Mouse (Mus musculus) midbrain, embryonic 11.5 days (tissue): Measurements from ENCODE around the gene Zfand3. TPM values are rescaled to one million over a fixed set of nuclear protein-coding genes. Genes with fewer than 3 reads are reported as not detected.

ENCODE experiments used
- ATAC-seq: fragments of 200-750 bp; cut with Nextera tagmentation; 2 replicates; pipeline ENCODE4 v1.8.0; 2017; ENCODE audit warnings: moderate TSS enrichment, moderate library complexity; ENCODE audit not compliant: low FRiP score
- DNase-seq: peaks from one replicate; pipeline ENCODE4 v3.0.0; 2015; ENCODE audit warnings: low spot score; ENCODE audit errors: missing footprints
- H3K27ac ChIP-seq: fragments of 300-500 bp; sonication (generic); 2 replicates; pipeline ENCODE4 v1.5.1; 2014; ENCODE audit warnings: low read depth, low read length
- H3K27me3 ChIP-seq: fragments of 300-500 bp; sonication (generic); 2 replicates; pipeline ENCODE4 v1.6.1; 2014; ENCODE audit warnings: mild to moderate bottlenecking, low read length, moderate library complexity, mixed read lengths; ENCODE audit not compliant: control insufficient read depth, insufficient read depth
- H3K36me3 ChIP-seq: fragments of 300-500 bp; sonication (generic); 2 replicates; pipeline ENCODE4 v1.6.1; 2014; ENCODE audit warnings: mild to moderate bottlenecking, low read length, moderate library complexity, mixed read lengths; ENCODE audit not compliant: control insufficient read depth, insufficient read depth
- H3K4me1 ChIP-seq: fragments of 300-500 bp; sonication (generic); 2 replicates; pipeline ENCODE4 v1.6.1; 2014; ENCODE audit warnings: low read length; ENCODE audit not compliant: control insufficient read depth, insufficient read depth
- H3K4me2 ChIP-seq: fragments of 300-500 bp; sonication (generic); 2 replicates; pipeline ENCODE4 v1.6.1; 2014; ENCODE audit warnings: mild to moderate bottlenecking, moderate library complexity
- H3K4me3 ChIP-seq: fragments of 300-500 bp; sonication (generic); 2 replicates; pipeline ENCODE4 v1.5.1; 2014; ENCODE audit warnings: low read depth, low read length
- H3K9ac ChIP-seq: fragments of 300-500 bp; sonication (generic); 2 replicates; pipeline ENCODE4 v1.6.1; 2014; ENCODE audit warnings: low read length
- H3K9me3 ChIP-seq: fragments of 300-500 bp; sonication (generic); 2 replicates; pipeline ENCODE4 v1.6.1; 2016; ENCODE audit warnings: low read length; ENCODE audit not compliant: control insufficient read depth
- WGBS: fragments of 180-500 bp; shearing (Covaris S2); extraction: QIAGEN DNeasy Blood & Tissue Kit; methylation state at CpG from one replicate; pipeline ENCODE4 v1.1.7; 2014; 5-methylcytosine and 5-hydroxymethylcytosine counted together
- polyA plus RNA-seq: library from polyadenylated mRNA; unstranded; fragments of >200 nt; fragmentation: Nextera tagmentation; extraction: Ambion mirVana; gene quantifications from 2 replicates; pipeline ENCODE4 v1.2.1, GENCODE M21; 2014

The Zfand3 gene
- polyA plus RNA-seq, 1 experiment from 2014 or later, result 63.9 TPM

DNA sequence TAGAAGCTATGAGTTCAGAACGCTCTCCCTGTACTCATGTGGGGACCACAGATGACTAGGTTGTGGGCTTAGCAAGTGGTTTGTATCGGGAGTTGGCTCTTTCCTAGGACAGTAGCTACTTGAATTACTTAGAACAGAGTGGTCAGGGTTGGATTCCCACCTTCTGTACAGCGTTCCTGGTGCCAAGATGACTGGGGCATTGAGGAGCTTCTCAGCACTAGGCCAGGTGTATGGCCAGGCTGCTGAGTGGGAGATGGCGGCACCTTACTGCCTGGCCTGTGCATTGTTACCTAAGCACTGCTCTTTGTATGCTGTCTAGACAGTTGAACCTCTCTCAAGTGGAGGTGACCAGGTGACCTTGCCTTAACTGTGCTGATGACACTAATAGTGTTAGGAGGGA is 28.3 kb downstream of the Zfand3 start:
- Histone ChIP-seq H3K9me3 (no peaks in the 10 kb centered on the region), H3K9ac (no peak overlapping the region), H3K36me3 (no peaks in the 10 kb centered on the region), H3K27me3 (no peaks in the 10 kb centered on the region), H3K27ac (no peak overlapping the region), H3K4me2 (no peak overlapping the region), H3K4me3 (no peak overlapping the region), H3K4me1 (peaks cover under 1% of the 10 kb centered on the region; the same call in 1 of the 2 replicates)
- DNase-seq (no peak), ATAC-seq (no peak)
- 97% methylated on average over 4 of the region's 4 CpGs for WGBS

- Histone ChIP-seq H3K9ac (no peak overlapping the region), H3K4me1 (no peaks in the 10 kb centered on the region; the same call in 1 of the 2 replicates), H3K9me3 (no peaks in the 10 kb centered on the region), H3K27me3 (no peaks in the 10 kb centered on the region), H3K4me3 (no peak overlapping the region), H3K36me3 (no peaks in the 10 kb centered on the region), H3K27ac (no peak overlapping the region), H3K4me2 (no peak overlapping the region)
- WGBS, result 66% methylated on average over 4 of the region's 4 CpGs
- DNase-seq (no peak), ATAC-seq (no peak)
Measured at GRCm38 (mm10) chr17:30033991-30034390, 29.5 kb downstream of the Zfand3 start.

DNA sequence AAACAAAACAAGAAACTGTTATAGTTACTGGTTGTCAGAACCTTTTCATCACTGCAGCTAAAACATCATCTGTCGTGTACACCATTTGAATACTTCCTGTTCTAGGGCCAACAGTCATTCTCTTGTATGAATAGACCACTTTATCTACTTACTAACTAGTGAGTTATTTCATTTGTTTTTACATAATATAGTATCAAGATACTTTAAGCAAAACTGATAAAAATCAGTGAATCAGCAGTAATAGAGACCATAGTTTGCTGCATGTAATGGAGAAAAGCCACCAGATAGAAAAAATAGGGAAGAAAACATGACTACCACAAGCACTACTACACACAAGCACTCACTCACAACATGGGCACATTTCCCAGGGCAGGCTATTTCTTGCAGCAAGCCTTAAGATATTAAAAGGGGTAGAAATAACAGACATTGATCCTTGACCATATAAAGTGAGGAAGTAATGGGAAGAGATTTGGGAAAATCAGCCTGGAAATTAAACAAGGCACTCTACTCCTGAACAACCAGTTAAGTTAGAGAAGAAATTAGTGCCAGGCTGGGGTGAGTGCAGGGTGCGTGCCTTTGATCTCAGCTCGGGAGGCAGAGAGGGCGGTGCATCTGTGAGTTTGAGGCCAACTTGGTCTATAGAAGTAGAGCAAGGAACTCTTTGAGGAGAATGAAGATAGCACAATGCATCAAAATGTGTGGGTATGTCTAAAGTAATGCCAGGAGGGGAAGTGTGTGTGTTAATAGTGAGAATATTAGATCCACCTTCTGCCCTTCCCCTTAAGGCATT is 30.9 kb downstream of the Zfand3 start:
- ATAC-seq, result no peak
- 81% methylated on average over 4 of the region's 4 CpGs for WGBS
- H3K4me2 ChIP-seq, result no peak overlapping the region

GRCm38 (mm10) chr17:30043163-30043822 is 38.8 kb downstream of the Zfand3 start:
- DNase-seq, result no peak
- no peaks in the 10 kb centered on the region for H3K27me3 ChIP-seq
- H3K9ac ChIP-seq, result no peak overlapping the region
- H3K4me2 ChIP-seq, result no peak overlapping the region
- H3K36me3 ChIP-seq, result no peaks in the 10 kb centered on the region
- no peak overlapping the region for H3K27ac ChIP-seq
- 91% methylated on average over 7 of the region's 7 CpGs for WGBS
- no peaks in the 10 kb centered on the region for H3K4me1 ChIP-seq
- H3K4me3 ChIP-seq, result no peak overlapping the region
- ATAC-seq, result no peak
- H3K9me3 ChIP-seq, result no peaks in the 10 kb centered on the region

More for the DNA sequence above, 30.9 kb downstream of the Zfand3 start:
- Histone ChIP-seq H3K36me3 (no peaks in the 10 kb centered on the region), H3K27ac (no peak overlapping the region), H3K9ac (no peak overlapping the region), H3K9me3 (no peaks in the 10 kb centered on the region), H3K4me3 (no peak overlapping the region), H3K27me3 (no peaks in the 10 kb centered on the region), H3K4me1 (no peaks in the 10 kb centered on the region; the same call in 1 of the 2 replicates)
- DNase-seq, result no peak

DNA sequence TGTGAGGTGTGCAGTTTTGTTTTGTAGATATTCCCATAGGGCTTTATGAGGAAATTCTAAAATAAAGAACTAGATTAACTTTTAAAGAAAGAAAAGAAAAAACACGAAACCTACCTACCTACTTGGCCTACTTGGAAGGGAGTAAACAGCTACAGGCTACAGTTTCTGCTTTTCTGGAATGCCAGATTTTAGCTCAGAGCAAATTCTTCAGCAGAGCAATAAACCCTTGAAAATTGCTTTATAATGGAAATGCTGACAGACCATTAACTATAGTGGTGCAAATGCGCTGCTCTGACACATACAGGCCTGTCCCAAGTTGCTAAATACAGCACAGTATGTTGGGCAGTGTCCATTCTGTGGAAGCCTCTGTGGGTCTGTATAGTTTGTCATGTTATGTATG is 40.6 kb downstream of the Zfand3 start:
- Histone ChIP-seq H3K4me1 (no peaks in the 10 kb centered on the region), H3K9ac (no peak overlapping the region), H3K4me2 (no peak overlapping the region), H3K4me3 (no peak overlapping the region), H3K27ac (no peak overlapping the region), H3K27me3 (no peaks in the 10 kb centered on the region), H3K36me3 (no peaks in the 10 kb centered on the region), H3K9me3 (no peaks in the 10 kb centered on the region)
- 85% methylated on average over 2 of the region's 2 CpGs for WGBS
- ATAC-seq (no peak), DNase-seq (no peak)

DNA sequence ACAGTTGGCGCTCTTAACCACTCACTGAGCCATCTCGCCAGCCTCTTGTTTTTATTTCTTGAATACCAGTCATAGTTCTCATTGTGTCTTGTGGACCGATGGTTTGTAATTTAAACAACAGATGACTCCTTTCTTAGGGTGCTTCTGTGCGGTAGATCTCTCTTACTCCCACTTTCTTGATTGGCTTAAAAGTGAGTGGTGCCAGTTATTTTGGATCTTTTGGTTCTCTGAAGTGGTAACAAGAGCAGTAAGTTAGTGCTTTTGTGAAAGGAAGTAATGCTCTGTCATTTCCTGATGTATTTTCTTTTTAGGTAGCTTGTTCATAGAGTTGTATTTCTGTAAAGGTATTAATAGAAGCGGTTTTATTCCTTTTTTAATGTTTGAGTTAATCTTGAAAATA is 42.1 kb downstream of the Zfand3 start:
- Histone ChIP-seq H3K4me2 (no peak overlapping the region), H3K9me3 (no peaks in the 10 kb centered on the region), H3K4me3 (no peak overlapping the region), H3K27ac (no peak overlapping the region), H3K36me3 (no peaks in the 10 kb centered on the region), H3K9ac (no peak overlapping the region), H3K4me1 (no peaks in the 10 kb centered on the region), H3K27me3 (no peaks in the 10 kb centered on the region)
- no peak for DNase-seq
- WGBS, result 92% methylated on average over 5 of the region's 5 CpGs
- no peak for ATAC-seq

DNA sequence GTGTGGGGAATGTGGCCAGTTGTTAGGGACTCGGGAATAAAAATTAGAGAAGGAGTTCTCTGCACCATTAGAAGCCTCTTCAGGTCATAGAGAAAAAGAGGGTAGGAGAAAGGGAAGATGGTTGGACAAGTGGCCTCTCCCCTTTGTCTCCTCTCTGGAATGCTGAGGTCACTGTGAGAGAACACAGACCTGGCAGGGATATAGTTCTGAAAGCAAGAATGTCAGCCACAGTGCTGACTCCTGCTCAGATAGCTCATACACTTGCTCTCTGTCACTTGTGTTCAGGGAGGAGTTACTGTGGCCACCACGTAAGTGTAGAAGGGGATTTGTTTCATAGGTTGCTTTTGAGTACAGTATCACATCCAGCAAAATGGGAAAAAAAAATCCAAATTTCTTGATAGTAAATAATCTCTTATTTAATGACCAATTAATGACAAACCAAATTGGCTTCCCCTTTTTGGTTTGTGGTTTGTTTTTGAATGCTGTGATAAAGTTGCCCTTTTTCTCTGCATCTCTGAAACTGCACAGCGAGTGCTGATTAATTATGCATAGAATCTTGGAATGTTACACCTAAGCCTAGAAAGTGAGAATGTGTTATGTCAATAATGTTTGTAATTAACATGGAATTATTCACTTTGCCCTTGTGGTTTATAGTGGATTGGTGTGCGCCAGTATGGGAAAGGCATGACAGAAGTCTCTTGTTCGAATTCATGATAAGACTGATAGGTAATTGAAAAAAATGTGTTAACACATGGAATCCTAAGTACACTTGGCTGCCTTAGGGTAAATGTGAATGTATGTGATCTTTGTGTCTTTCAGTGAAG is 47.2 kb downstream of the Zfand3 start:
- Histone ChIP-seq H3K4me2 (no peak overlapping the region), H3K4me1 (no peaks in the 10 kb centered on the region), H3K27me3 (no peaks in the 10 kb centered on the region), H3K4me3 (no peak overlapping the region), H3K9ac (no peak overlapping the region), H3K9me3 (no peaks in the 10 kb centered on the region), H3K27ac (no peak overlapping the region), H3K36me3 (no peaks in the 10 kb centered on the region)
- 93% methylated on average over 5 of the region's 5 CpGs for WGBS
- DNase-seq (no peak), ATAC-seq (no peak)

GRCm38 (mm10) chr17:30052347-30052742 is 47.8 kb downstream of the Zfand3 start:
- DNase-seq, result no peak
- Histone ChIP-seq H3K27ac (no peak overlapping the region), H3K9ac (no peak overlapping the region), H3K4me3 (no peak overlapping the region), H3K4me2 (no peak overlapping the region), H3K9me3 (no peaks in the 10 kb centered on the region), H3K27me3 (no peaks in the 10 kb centered on the region), H3K36me3 (no peaks in the 10 kb centered on the region), H3K4me1 (no peaks in the 10 kb centered on the region)
- 94% methylated on average over 5 of the region's 5 CpGs for WGBS
- no peak for ATAC-seq

DNA sequence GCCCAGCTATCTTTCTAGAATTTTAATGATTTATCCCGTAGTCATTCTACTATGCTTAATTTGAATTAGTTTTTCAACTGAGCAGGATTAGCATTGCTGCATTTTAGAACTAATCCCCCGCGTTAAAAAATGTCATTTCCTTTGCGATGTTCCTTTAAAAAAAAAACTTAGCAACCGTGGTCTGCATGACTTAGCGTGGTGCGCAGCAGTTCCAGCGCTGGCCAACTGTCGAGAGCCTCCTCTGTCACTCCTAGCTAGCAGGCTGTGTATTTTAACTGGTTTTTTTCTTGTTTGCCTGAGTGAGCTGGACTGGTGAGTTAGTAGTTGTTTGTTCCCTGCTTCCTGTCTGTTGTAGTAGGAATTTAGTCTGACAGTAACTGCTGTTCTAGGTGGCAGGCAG is 48.9 kb downstream of the Zfand3 start:
- Histone ChIP-seq H3K4me1 (no peaks in the 10 kb centered on the region), H3K36me3 (no peaks in the 10 kb centered on the region), H3K9ac (no peak overlapping the region), H3K9me3 (no peaks in the 10 kb centered on the region), H3K27me3 (no peaks in the 10 kb centered on the region), H3K4me3 (no peak overlapping the region), H3K4me2 (no peak overlapping the region), H3K27ac (no peak overlapping the region)
- 89% methylated on average over 9 of the region's 9 CpGs for WGBS
- ATAC-seq, result no peak
- no peak for DNase-seq
